ENCODE assay signal across 14 mouse cellular contexts in genomic region chr2:20248043-20248664, GRCm38 (mm10).
DNase-seq lines count a peak whose midpoint lies in the region; ATAC-seq lines count a peak whose summit lies in the region.
"Had no signal": no experiment of that assay in that cellular context is flagged by ENCODE, and none has a peak within 500 bp of the region (broad histone marks: within the 10 kb centered on the region; RNA-seq: fewer than 3 reads in every experiment).

No protein-coding gene starts in this region.

- no peak overlapping the region for H3K4me2 ChIP-seq in forebrain, embryonic 13.5 days
- no peak overlapping the region for H3K4me2 ChIP-seq in forebrain, embryonic 11.5 days (ENCODE audit: low read depth, low read length, severe bottlenecking)

- no peaks in the 10 kb centered on the region for H3K9me3 ChIP-seq in forebrain, embryonic 13.5 days (replicated peaks)
- H3K9me3 ChIP-seq in forebrain, embryonic 11.5 days (ENCODE audit: control insufficient read depth, low read length), result no peaks in the 10 kb centered on the region

- no peak overlapping the region for H3K4me3 ChIP-seq in forebrain, embryonic 13.5 days
- H3K4me3 ChIP-seq in forebrain, embryonic 11.5 days (ENCODE audit: low read depth, low read length), result no peak overlapping the region

- peaks cover 17% of the 10 kb centered on the region for H3K4me1 ChIP-seq in forebrain, embryonic 13.5 days
- H3K4me1 ChIP-seq in forebrain, embryonic 11.5 days (replicated peaks; ENCODE audit: control insufficient read depth, insufficient read depth, low read length), result no peaks in the 10 kb centered on the region

- no peak for DNase-seq in forebrain, embryonic 11.5 days (ENCODE audit: low spot score)
- DNase-seq in right cerebral cortex, adult 2 months (ENCODE audit: low spot score in 2 of 2), result peak; percentile 5 to 21
- no peak for DNase-seq in right cerebral cortex, postnatal 4 days
- DNase-seq in layer of hippocampus, adult 8-10 months (ENCODE audit: low spot score in 2 of 2), result peak; percentile 32 to 58
- no peak for DNase-seq in lung, postnatal 25 days (ENCODE audit: low spot score)
- DNase-seq in adrenal gland, adult (ENCODE audit: inconsistent age in 2 of 2, low spot score in 1 of 2), result no peak
- no peak for DNase-seq in lung, postnatal 10 days
- DNase-seq: adrenal gland, postnatal 14 days; cerebellum, postnatal 25 days; heart, adult 18-20 months; heart, postnatal 4 days; kidney, adult 11 months; lung, adult 2 months had no signal

- whole genome bisulfite sequencing in forebrain, embryonic 13.5 days, result 53% methylated on average over 4 of the region's 4 CpGs
- WGBS in forebrain, embryonic 11.5 days, result 57% methylated on average over 4 of the region's 4 CpGs

- no peak overlapping the region for H3K27ac ChIP-seq in forebrain, embryonic 13.5 days
- H3K27ac ChIP-seq in forebrain, embryonic 11.5 days (ENCODE audit: low read depth, low read length), result no peak overlapping the region

- no peaks in the 10 kb centered on the region for H3K36me3 ChIP-seq in forebrain, embryonic 13.5 days (ENCODE audit: poor library complexity, severe bottlenecking)
- no peaks in the 10 kb centered on the region for H3K36me3 ChIP-seq in forebrain, embryonic 11.5 days (ENCODE audit: control insufficient read depth, insufficient read depth, low read length)

- no peaks in the 10 kb centered on the region for H3K27me3 ChIP-seq in forebrain, embryonic 13.5 days
- H3K27me3 ChIP-seq in forebrain, embryonic 11.5 days (ENCODE audit: control insufficient read depth, insufficient read depth, low read length), result no peaks in the 10 kb centered on the region

- H3K9ac ChIP-seq in forebrain, embryonic 13.5 days, result no peak overlapping the region
- H3K9ac ChIP-seq in forebrain, embryonic 11.5 days (ENCODE audit: low read length), result no peak overlapping the region

- ATAC-seq in forebrain, embryonic 13.5 days, result 0 out of 2 replicates have a peak, but pooled peaks have one; percentile 33
- ATAC-seq in forebrain, embryonic 11.5 days (replicated peaks; ENCODE audit: low FRiP score), result no peak

Comparison
In these comparisons a context has a peak if more than half of its experiments do, and no peak if none do; other contexts are left out.
1. DNase-seq: peak in right cerebral cortex, adult 2 months (2 of 2) and layer of hippocampus, adult 8-10 months (2 of 2); none in forebrain, embryonic 11.5 days (single experiment), right cerebral cortex, postnatal 4 days (single experiment), lung, postnatal 25 days (single experiment), adrenal gland, adult (0 of 2) and lung, postnatal 10 days (single experiment).